21 mouse cellular contexts compared by ENCODE assay signal in genomic region chr11:119762911-119763310, GRCm38 (mm10).
"Had no signal": no experiment of that assay in that cellular context is flagged by ENCODE, and none has a peak within 500 bp of the region (broad histone marks: within the 10 kb centered on the region; RNA-seq: fewer than 3 reads in every experiment).

No protein-coding gene starts in this region.

- H3K4me1 ChIP-seq: kidney, embryonic 15.5 days had no signal

- H3K27ac ChIP-seq: kidney, embryonic 15.5 days; limb, embryonic 10.5 days; limb, embryonic 13.5 days; liver, embryonic 14.5 days; macrophage; midbrain, embryonic 10.5 days; midbrain, embryonic 13.5 days; neural tube, embryonic 13.5 days had no signal

- H3K4me3 ChIP-seq: kidney, embryonic 15.5 days; limb, embryonic 10.5 days; limb, embryonic 13.5 days; megakaryocyte, embryonic 14.5 days; midbrain, embryonic 10.5 days; midbrain, embryonic 13.5 days; myocyte; neural tube, embryonic 13.5 days had no signal

- ATAC-seq: liver, postnatal 0 days; lung, postnatal 0 days; midbrain, embryonic 13.5 days; midbrain, embryonic 16.5 days had no signal

- H3K9me3 ChIP-seq: kidney, embryonic 15.5 days; limb, embryonic 10.5 days; limb, embryonic 13.5 days; midbrain, embryonic 10.5 days; midbrain, embryonic 13.5 days; neural tube, embryonic 13.5 days had no signal

- DNase-seq: kidney, adult 8-10 months; kidney, postnatal 10 days; kidney, postnatal 36 days; layer of hippocampus, postnatal 36 days; liver, postnatal 0 days; lung, embryonic 14.5 days; thymus, adult 18-20 months; thymus, postnatal 36 days had no signal

- H3K9ac ChIP-seq: kidney, embryonic 15.5 days; limb, embryonic 13.5 days; liver, embryonic 14.5 days; liver, postnatal 0 days; lung, embryonic 14.5 days; midbrain, embryonic 13.5 days; neural tube, embryonic 13.5 days had no signal

- H3K27me3 ChIP-seq: kidney, embryonic 15.5 days; limb, embryonic 13.5 days; megakaryocyte, embryonic 14.5 days; midbrain, embryonic 13.5 days; neural tube, embryonic 13.5 days had no signal

- H3K4me2 ChIP-seq: kidney, embryonic 15.5 days; limb, embryonic 13.5 days; liver, embryonic 11.5 days; lung, embryonic 14.5 days; midbrain, embryonic 13.5 days; neural tube, embryonic 13.5 days had no signal

- H3K36me3 ChIP-seq: neural tube, embryonic 13.5 days had no signal
